26 mouse cellular contexts compared by ENCODE assay signal in genomic region chr13:49086431-49086830, GRCm38 (mm10).
DNase-seq lines count a peak whose midpoint lies in the region; ATAC-seq and TF ChIP-seq lines count a peak whose summit lies in the region.
"Had no signal": no experiment of that assay in that cellular context is flagged by ENCODE, and none has a peak within 500 bp of the region (broad histone marks: within the 10 kb centered on the region; RNA-seq: fewer than 3 reads in every experiment).

No protein-coding gene starts in this region.

- intact Hi-C loops in gastrocnemius, adult 2 months (cut with DNase I): loop anchor here (5.0 kb wide), 1 partner anchor 41 kb away; no protein-coding TSS in a partner anchor
- intact Hi-C loops in heart, adult 2 months (cut with DNase I): loop anchor here (2.0 kb wide), 1 partner anchor 58 kb away; no protein-coding TSS in a partner anchor
- intact Hi-C loops in heart, postnatal 14 days (cut with DNase I): no loop called here

- 20% methylated on average over 4 of the region's 4 CpGs for WGBS in heart, adult 2 months
- WGBS in heart, embryonic 12.5 days: 31% methylated on average over 4 of the region's 4 CpGs
- 41% methylated on average over 4 of the region's 4 CpGs for WGBS in heart, embryonic 15.5 days
- WGBS in midbrain, embryonic 15.5 days: 90% methylated on average over 4 of the region's 4 CpGs
- WGBS in midbrain, postnatal 0 days: 84% methylated on average over 4 of the region's 4 CpGs

- no peak for TF ChIP-seq CTCF in gastrocnemius, adult 2 months (IDR thresholded peaks at IDR 0.05)
- no peak for TF ChIP-seq CTCF in heart, adult 2 months (IDR thresholded peaks at IDR 0.05)
- no peak for TF ChIP-seq CTCF in midbrain, postnatal 0 days (IDR thresholded peaks at IDR 0.05)

- H3K27ac ChIP-seq in gastrocnemius, adult 2 months: peak overlapping the region; percentile 48
- no peak overlapping the region; the same call in 1 of the 2 replicates for H3K27ac ChIP-seq in heart, adult 2 months
- no peak overlapping the region for H3K27ac ChIP-seq in heart, embryonic 12.5 days (ENCODE audit: poor library complexity, severe bottlenecking)
- 0 out of 2 replicates have a peak overlapping the region, but pooled peaks have one; percentile 59 for H3K27ac ChIP-seq in heart, embryonic 15.5 days
- 0 out of 2 replicates have a peak overlapping the region, but pooled peaks have one; percentile 8 for H3K27ac ChIP-seq in midbrain, embryonic 15.5 days
- H3K27ac ChIP-seq in midbrain, postnatal 0 days (ENCODE audit: low read depth, low read length): no peak overlapping the region
- H3K27ac ChIP-seq: embryonic facial prominence, embryonic 10.5 days; embryonic facial prominence, embryonic 13.5 days; forebrain, embryonic 12.5 days; forebrain, embryonic 15.5 days; intestine, embryonic 15.5 days; kidney, embryonic 15.5 days had no signal

- no peaks in the 10 kb centered on the region for H3K36me3 ChIP-seq in heart, adult 2 months (ENCODE audit: control insufficient read depth, insufficient read depth, low read length)
- H3K36me3 ChIP-seq in heart, embryonic 12.5 days: no peaks in the 10 kb centered on the region
- no peaks in the 10 kb centered on the region for H3K36me3 ChIP-seq in heart, embryonic 15.5 days
- peaks cover 20% of the 10 kb centered on the region; the same call in 1 of the 2 replicates for H3K36me3 ChIP-seq in midbrain, embryonic 15.5 days (replicated peaks)
- peaks cover 52% of the 10 kb centered on the region for H3K36me3 ChIP-seq in midbrain, postnatal 0 days (ENCODE audit: insufficient read depth, low read length)
- H3K36me3 ChIP-seq: embryonic facial prominence, embryonic 13.5 days; intestine, embryonic 15.5 days; kidney, embryonic 15.5 days had no signal

- H3K9ac ChIP-seq in heart, adult 2 months (ENCODE audit: low read depth, low read length): no peak overlapping the region
- no peak overlapping the region for H3K9ac ChIP-seq in heart, embryonic 12.5 days
- no peak overlapping the region for H3K9ac ChIP-seq in heart, embryonic 15.5 days
- H3K9ac ChIP-seq in midbrain, embryonic 15.5 days: no peak overlapping the region
- no peak overlapping the region for H3K9ac ChIP-seq in midbrain, postnatal 0 days (replicated peaks; ENCODE audit: low read length, poor library complexity, severe bottlenecking)
- H3K9ac ChIP-seq: embryonic facial prominence, embryonic 13.5 days; forebrain, embryonic 12.5 days; forebrain, embryonic 15.5 days; hindbrain, embryonic 15.5 days; intestine, embryonic 15.5 days; kidney, embryonic 15.5 days had no signal

- H3K27me3 ChIP-seq in heart, adult 2 months (ENCODE audit: control insufficient read depth, insufficient read depth, low read length): no peaks in the 10 kb centered on the region
- peaks cover 6% of the 10 kb centered on the region; the same call in 1 of the 2 replicates for H3K27me3 ChIP-seq in heart, embryonic 12.5 days (replicated peaks)
- H3K27me3 ChIP-seq in heart, embryonic 15.5 days: no peaks in the 10 kb centered on the region
- no peaks in the 10 kb centered on the region for H3K27me3 ChIP-seq in midbrain, embryonic 15.5 days (replicated peaks)
- no peaks in the 10 kb centered on the region for H3K27me3 ChIP-seq in midbrain, postnatal 0 days (ENCODE audit: insufficient read depth, low read length)
- H3K27me3 ChIP-seq: embryonic facial prominence, embryonic 13.5 days; forebrain, embryonic 12.5 days; forebrain, embryonic 15.5 days; hindbrain, embryonic 15.5 days; intestine, embryonic 15.5 days; kidney, embryonic 15.5 days had no signal

- no peak for TF ChIP-seq POLR2A in heart, adult 2 months (IDR thresholded peaks at IDR 0.05; ENCODE audit: insufficient read depth, low read depth, low read length)

- no peak overlapping the region for H3K4me2 ChIP-seq in heart, embryonic 12.5 days
- no peak overlapping the region for H3K4me2 ChIP-seq in heart, embryonic 15.5 days
- H3K4me2 ChIP-seq in midbrain, embryonic 15.5 days: no peak overlapping the region
- no peak overlapping the region for H3K4me2 ChIP-seq in midbrain, postnatal 0 days (ENCODE audit: low read depth, low read length, poor library complexity, severe bottlenecking)
- H3K4me2 ChIP-seq: embryonic facial prominence, embryonic 13.5 days; forebrain, embryonic 12.5 days; forebrain, embryonic 15.5 days; hindbrain, embryonic 15.5 days; intestine, embryonic 15.5 days; kidney, embryonic 15.5 days had no signal

- DNase-seq in gastrocnemius, adult 2 months: no peak
- no peak for DNase-seq in gastrocnemius, postnatal 10 days
- DNase-seq in heart, adult 2 months: peak in 1 of 2 experiments; percentile 34
- DNase-seq in heart, postnatal 14 days: no peak
- DNase-seq in midbrain, postnatal 0 days (ENCODE audit: low spot score): no peak
- DNase-seq: adrenal gland, adult 2 months; adrenal gland, postnatal 14 days; cerebellum, adult 18-20 months; cerebellum, postnatal 10 days; cerebellum, postnatal 36 days; embryo, embryonic 11 days; gastrocnemius, postnatal 14 days; kidney, adult 11 months; kidney, adult 8-10 months had no signal

- TF ChIP-seq EP300 in heart, adult 2 months (IDR thresholded peaks at IDR 0.05; ENCODE audit: insufficient read depth, low read depth, low read length): peak; percentile 86

- peaks cover 7% of the 10 kb centered on the region; the same call in 1 of the 2 replicates for H3K4me1 ChIP-seq in heart, adult 2 months (ENCODE audit: control insufficient read depth, insufficient read depth, low read length)
- peaks cover 17% of the 10 kb centered on the region for H3K4me1 ChIP-seq in heart, embryonic 12.5 days (replicated peaks)
- H3K4me1 ChIP-seq in heart, embryonic 15.5 days (replicated peaks): peaks cover 18% of the 10 kb centered on the region
- no peaks in the 10 kb centered on the region for H3K4me1 ChIP-seq in midbrain, embryonic 15.5 days
- H3K4me1 ChIP-seq in midbrain, postnatal 0 days (ENCODE audit: insufficient read depth, low read length): no peaks in the 10 kb centered on the region
- H3K4me1 ChIP-seq: hindbrain, embryonic 15.5 days; kidney, embryonic 15.5 days had no signal

- ATAC-seq in heart, embryonic 12.5 days (ENCODE audit: insufficient number of reproducible peaks, low FRiP score): no peak
- ATAC-seq in heart, embryonic 15.5 days (replicated peaks; ENCODE audit: insufficient number of reproducible peaks, insufficient read depth, low FRiP score, low read depth): no peak
- no peak for ATAC-seq in midbrain, embryonic 15.5 days (replicated peaks)
- no peak for ATAC-seq in midbrain, postnatal 0 days (ENCODE audit: low FRiP score)
- ATAC-seq: CD4-positive, CD25-positive, alpha-beta regulatory T cell, adult 4 months; forebrain, embryonic 15.5 days; intestine, embryonic 15.5 days had no signal

- no peaks in the 10 kb centered on the region for H3K79me2 ChIP-seq in heart, adult 2 months (replicated peaks; ENCODE audit: control insufficient read depth, insufficient read depth, low read length)

- no peak overlapping the region for H3K4me3 ChIP-seq in gastrocnemius, adult 2 months
- no peak overlapping the region for H3K4me3 ChIP-seq in heart, adult 2 months
- no peak overlapping the region for H3K4me3 ChIP-seq in heart, embryonic 12.5 days
- no peak overlapping the region for H3K4me3 ChIP-seq in heart, embryonic 15.5 days
- H3K4me3 ChIP-seq in midbrain, embryonic 15.5 days: no peak overlapping the region
- no peak overlapping the region for H3K4me3 ChIP-seq in midbrain, postnatal 0 days (ENCODE audit: low read depth, low read length)
- H3K4me3 ChIP-seq: embryonic facial prominence, embryonic 10.5 days; embryonic facial prominence, embryonic 13.5 days; erythroblast, embryonic 14.5 days; forebrain, embryonic 12.5 days; forebrain, embryonic 15.5 days; hindbrain, embryonic 15.5 days; intestine, embryonic 15.5 days; kidney, embryonic 15.5 days had no signal

- H3K9me3 ChIP-seq in heart, embryonic 12.5 days (replicated peaks): no peaks in the 10 kb centered on the region
- no peaks in the 10 kb centered on the region for H3K9me3 ChIP-seq in heart, embryonic 15.5 days (replicated peaks)
- H3K9me3 ChIP-seq in midbrain, embryonic 15.5 days: no peaks in the 10 kb centered on the region
- H3K9me3 ChIP-seq in midbrain, postnatal 0 days (ENCODE audit: low read length): no peaks in the 10 kb centered on the region
- H3K9me3 ChIP-seq: embryonic facial prominence, embryonic 10.5 days; embryonic facial prominence, embryonic 13.5 days; forebrain, embryonic 12.5 days; forebrain, embryonic 15.5 days; hindbrain, embryonic 15.5 days; intestine, embryonic 15.5 days; kidney, embryonic 15.5 days had no signal

Comparison
In these comparisons a context has a peak if more than half of its experiments do, and no peak if none do; other contexts are left out.
1. H3K27ac ChIP-seq: peak in gastrocnemius, adult 2 months (single experiment), heart, embryonic 15.5 days (single experiment) and midbrain, embryonic 15.5 days (single experiment); none in heart, adult 2 months (single experiment), heart, embryonic 12.5 days (single experiment) and midbrain, postnatal 0 days (single experiment).